Mouse (Mus musculus) C2C12 (cell line): ENCODE measurements at regions not wholly inside any gene's neighbourhood (a gene's known extent, or its start where the extent isn't known, plus 50 kb on each side); places are given as distances from the start of the nearest gene placed in this dataset.
A peak's percentile ranks its signal among the peaks of the same experiment; 100 is the strongest.

ENCODE experiments used
- H3K27me3 ChIP-seq: one replicate; pipeline ENCODE4 v1.6.1; 2011; ENCODE audit not compliant: control insufficient read depth, insufficient read depth, insufficient read length
- H3K36me3 ChIP-seq: one replicate; pipeline ENCODE4 v1.6.1; 2011; ENCODE audit not compliant: control insufficient read depth, insufficient read depth
- H3K4me3 ChIP-seq: one replicate; pipeline ENCODE4 v1.5.1; 2011; ENCODE audit warnings: mild to moderate bottlenecking, control low read depth; ENCODE audit not compliant: poor library complexity, insufficient read depth, severe bottlenecking
- H3K79me2 ChIP-seq: one replicate; pipeline ENCODE4 v1.6.1; 2011; ENCODE audit not compliant: control insufficient read depth, insufficient read depth
- H3K79me3 ChIP-seq: one replicate; pipeline ENCODE4 v1.6.1; 2011; ENCODE audit warnings: low read depth, control low read depth
- H3ac ChIP-seq: one replicate; pipeline ENCODE3; 2011; ENCODE audit warnings: low read depth; ENCODE audit not compliant: control insufficient read depth, insufficient read length
- CEBPB ChIP-seq: IDR thresholded peaks from one replicate; pipeline ENCODE4 v1.6.1; 2011; ENCODE audit warnings: low read depth, mild to moderate bottlenecking, control low read depth, moderate library complexity
- CTCF ChIP-seq: IDR thresholded peaks from one replicate; pipeline ENCODE4 v1.5.1; 2011; ENCODE audit not compliant: control insufficient read depth, insufficient read depth, insufficient read length
- FOSL1 ChIP-seq: IDR thresholded peaks from one replicate; pipeline ENCODE4 v1.8.0; 2011; ENCODE audit warnings: mild to moderate bottlenecking, low read length; ENCODE audit not compliant: poor library complexity, insufficient read depth, severe bottlenecking
- MAX ChIP-seq: IDR thresholded peaks from one replicate; pipeline ENCODE4 v1.6.1; 2011; ENCODE audit warnings: mild to moderate bottlenecking, control low read depth
- MYOD1 ChIP-seq: IDR thresholded peaks from one replicate; pipeline ENCODE4 v1.6.1; 2011; ENCODE audit warnings: low read depth; ENCODE audit not compliant: control insufficient read depth, insufficient read length
- MYOG ChIP-seq: IDR thresholded peaks from one replicate; pipeline ENCODE4 v1.6.1; 2011; ENCODE audit not compliant: control insufficient read depth, insufficient read length; ENCODE audit errors: extremely low read depth
- USF1 ChIP-seq: IDR thresholded peaks from one replicate; pipeline ENCODE4 v1.6.1; 2011; ENCODE audit warnings: low read depth, mild to moderate bottlenecking, control low read depth, moderate library complexity

DNA sequence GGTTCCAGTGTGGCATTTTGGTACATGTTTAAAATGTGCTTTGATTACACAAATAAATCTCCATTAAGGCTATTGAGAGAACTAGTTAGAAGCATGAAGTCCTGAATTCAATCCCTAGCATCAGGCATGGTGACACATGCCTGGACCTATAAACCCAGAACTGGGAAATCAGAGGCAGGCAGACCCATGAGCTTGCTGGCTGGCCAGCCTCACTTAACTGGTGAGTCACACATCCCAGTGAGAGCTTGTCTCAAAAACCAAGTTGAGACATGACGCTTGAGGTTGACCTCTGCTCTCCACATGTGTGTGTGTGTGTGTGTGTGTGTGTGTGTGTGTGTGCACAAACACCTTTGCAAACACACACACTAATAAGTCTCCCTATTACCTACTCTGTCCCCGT lies 112.6 kb downstream of the Pxdc1 start:
- Histone ChIP-seq H3K79me3 (no peaks in the 10 kb centered on the region), H3K27me3 (no peaks in the 10 kb centered on the region), H3ac (no peak overlapping the region), H3K36me3 (no peaks in the 10 kb centered on the region), H3K4me3 (no peak overlapping the region), H3K79me2 (no peaks in the 10 kb centered on the region)
- no peak for TF ChIP-seq MYOG
- TF ChIP-seq USF1 = no peak
- TF ChIP-seq CTCF = no peak
- TF ChIP-seq MYOD1 = no peak
- TF ChIP-seq CEBPB = no peak
- no peak for TF ChIP-seq MAX
- TF ChIP-seq FOSL1 = no peak

DNA sequence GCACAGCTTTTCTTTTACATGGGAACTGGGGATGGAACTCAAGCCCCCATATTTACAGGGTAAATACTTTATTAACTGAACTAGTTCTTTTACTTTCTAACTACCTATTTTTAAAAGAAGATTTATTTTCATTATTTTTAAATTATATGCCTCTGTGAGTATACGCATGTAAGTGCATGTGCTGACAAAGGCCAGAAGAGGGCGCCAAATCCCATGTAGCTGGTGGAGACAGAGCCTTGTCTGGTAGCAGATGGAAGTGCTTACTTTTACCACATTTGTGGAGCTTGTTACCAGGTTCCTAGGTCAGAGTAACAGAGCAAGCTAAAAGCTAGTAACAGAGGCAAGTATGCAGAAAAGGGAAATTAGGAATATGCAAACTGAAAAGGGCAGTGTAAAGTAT lies 119.4 kb downstream of the Pxdc1 start:
- Histone ChIP-seq H3K79me3 (no peaks in the 10 kb centered on the region), H3K4me3 (no peak overlapping the region), H3K36me3 (no peaks in the 10 kb centered on the region), H3ac (no peak overlapping the region), H3K27me3 (no peaks in the 10 kb centered on the region), H3K79me2 (no peaks in the 10 kb centered on the region)
- TF ChIP-seq MYOD1 = no peak
- no peak for TF ChIP-seq USF1
- no peak for TF ChIP-seq FOSL1
- TF ChIP-seq MAX = no peak
- no peak for TF ChIP-seq CEBPB
- TF ChIP-seq CTCF = no peak
- TF ChIP-seq MYOG = no peak

DNA sequence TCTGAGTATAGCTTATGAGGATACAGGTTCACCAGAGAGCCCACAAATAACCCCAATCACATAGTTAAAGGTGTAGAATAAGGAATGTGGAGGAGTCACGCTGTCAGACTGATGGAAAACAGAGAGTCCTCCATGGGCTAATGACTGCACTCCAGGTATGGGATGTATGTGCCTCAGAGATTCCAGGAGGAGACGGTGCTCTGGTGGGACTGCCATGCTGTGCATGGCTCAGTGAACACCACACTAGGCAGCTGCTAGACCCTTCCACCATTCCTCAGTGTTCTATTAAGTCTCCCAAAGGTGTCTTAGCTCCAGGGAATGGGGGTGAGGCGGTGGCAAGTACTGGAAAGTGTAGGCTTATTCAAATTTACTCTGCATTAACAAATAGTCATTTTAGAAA lies 142.0 kb downstream of the Pxdc1 start:
- no peaks in the 10 kb centered on the region for H3K79me2 ChIP-seq
- H3K79me3 ChIP-seq = no peaks in the 10 kb centered on the region
- no peak overlapping the region for H3K4me3 ChIP-seq
- no peak overlapping the region for H3ac ChIP-seq
- H3K36me3 ChIP-seq = no peaks in the 10 kb centered on the region
- TF ChIP-seq FOSL1 = no peak
- no peak for TF ChIP-seq MYOG
- no peak for TF ChIP-seq MYOD1
- no peak for TF ChIP-seq CEBPB
- TF ChIP-seq MAX = no peak
- TF ChIP-seq USF1 = no peak
- no peak for TF ChIP-seq CTCF
- no peaks in the 10 kb centered on the region for H3K27me3 ChIP-seq

DNA sequence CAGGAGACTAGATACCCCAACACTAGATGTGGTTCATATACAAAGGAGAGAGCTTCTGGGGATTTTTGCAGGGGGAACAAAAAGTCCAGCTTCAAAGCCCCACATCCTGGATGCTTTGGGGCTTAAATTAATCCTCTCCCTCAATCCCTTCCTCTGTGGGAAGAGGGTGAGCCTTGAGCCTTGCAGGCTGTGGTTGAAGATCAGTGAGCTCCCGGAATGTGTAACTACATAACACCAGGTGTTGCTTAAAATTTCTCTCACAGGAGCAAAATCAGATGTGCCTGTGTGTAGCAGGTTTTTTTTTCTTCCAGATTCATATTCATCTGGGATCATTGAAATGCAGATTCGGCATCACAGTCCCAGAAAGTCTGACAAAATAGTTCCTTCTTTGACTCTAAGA lies 146.1 kb downstream of the Pxdc1 start:
- H3K27me3 ChIP-seq = no peaks in the 10 kb centered on the region
- no peak for TF ChIP-seq MYOD1
- H3K4me3 ChIP-seq = no peak overlapping the region
- H3K79me3 ChIP-seq = no peaks in the 10 kb centered on the region
- H3K79me2 ChIP-seq = no peaks in the 10 kb centered on the region
- no peak overlapping the region for H3ac ChIP-seq
- no peaks in the 10 kb centered on the region for H3K36me3 ChIP-seq

DNA sequence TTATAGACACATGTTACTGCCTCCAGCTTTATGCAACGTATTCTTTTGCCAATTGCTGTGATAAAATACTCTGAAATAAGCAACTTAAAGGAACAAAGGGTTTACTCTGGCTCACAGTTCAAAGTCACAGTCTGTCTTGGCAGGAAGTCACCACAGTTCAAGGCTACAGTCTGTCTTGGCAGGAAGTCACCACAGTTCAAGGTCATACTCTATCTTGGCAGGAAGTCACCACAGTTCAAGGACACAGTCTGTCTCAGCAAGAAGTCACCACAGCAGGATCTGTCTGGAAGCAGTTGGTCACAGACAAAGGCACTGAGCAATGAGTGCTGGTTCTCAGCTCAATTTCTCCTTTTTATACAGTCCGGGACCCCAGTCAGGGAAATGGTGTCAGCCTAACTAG lies 147.4 kb downstream of the Pxdc1 start:
- Histone ChIP-seq H3K36me3 (no peaks in the 10 kb centered on the region), H3K79me2 (no peaks in the 10 kb centered on the region), H3ac (no peak overlapping the region), H3K4me3 (no peak overlapping the region), H3K79me3 (no peaks in the 10 kb centered on the region), H3K27me3 (no peaks in the 10 kb centered on the region)
- TF ChIP-seq CTCF (no peak), FOSL1 (no peak), MYOD1 (no peak), USF1 (no peak), CEBPB (no peak), MYOG (no peak), MAX (no peak)

DNA sequence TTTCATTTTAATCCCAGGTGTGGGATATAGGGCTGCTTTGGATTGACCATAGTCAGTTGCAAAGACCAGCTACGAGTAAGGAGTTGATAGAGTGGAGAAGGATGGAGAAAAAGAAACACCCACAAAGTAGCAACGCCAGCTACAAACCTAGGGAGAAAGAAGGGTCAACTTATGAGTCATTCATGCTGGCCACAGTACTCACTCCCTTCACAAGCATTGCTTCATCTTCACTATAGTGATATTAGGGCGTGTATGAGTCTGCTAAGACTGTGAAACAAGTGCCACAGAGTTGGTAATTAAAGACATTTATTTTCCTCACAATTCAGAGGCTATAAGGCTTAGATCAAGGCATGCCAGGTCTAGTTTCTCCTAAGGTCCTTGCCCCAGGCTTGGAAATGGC lies 148.4 kb downstream of the Pxdc1 start:
- H3K79me3 ChIP-seq = no peaks in the 10 kb centered on the region
- no peak overlapping the region for H3ac ChIP-seq
- no peak overlapping the region for H3K4me3 ChIP-seq
- TF ChIP-seq CEBPB (peak; percentile 87), MAX (no peak)
- no peaks in the 10 kb centered on the region for H3K36me3 ChIP-seq
- H3K79me2 ChIP-seq = no peaks in the 10 kb centered on the region
- no peaks in the 10 kb centered on the region for H3K27me3 ChIP-seq

DNA sequence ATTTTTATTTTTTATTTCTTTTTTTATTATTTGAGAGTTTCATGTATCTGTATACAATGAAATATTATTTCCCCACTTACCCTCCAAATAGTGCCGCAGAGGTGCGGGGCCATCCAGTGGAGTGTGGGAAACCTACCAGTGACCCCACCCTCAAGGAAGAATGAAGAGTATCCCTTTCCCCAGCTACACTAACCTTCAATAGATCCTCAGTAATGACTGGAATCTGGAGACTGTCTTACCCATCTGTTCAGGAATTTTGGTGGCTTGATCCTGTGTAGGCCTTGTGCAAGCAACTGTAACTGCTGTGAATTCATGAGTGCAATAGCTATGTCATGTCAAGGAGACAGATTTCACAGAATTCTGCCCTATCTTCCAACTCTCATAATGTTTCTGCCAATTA lies 153.9 kb upstream of the Slc22a23 start:
- no peak overlapping the region for H3ac ChIP-seq
- TF ChIP-seq USF1 (no peak), MYOD1 (no peak), MAX (no peak), MYOG (no peak), CEBPB (no peak), CTCF (no peak), FOSL1 (no peak)
- H3K36me3 ChIP-seq = no peaks in the 10 kb centered on the region
- H3K4me3 ChIP-seq = no peak overlapping the region
- no peaks in the 10 kb centered on the region for H3K79me2 ChIP-seq
- H3K79me3 ChIP-seq = no peaks in the 10 kb centered on the region
- H3K27me3 ChIP-seq = no peaks in the 10 kb centered on the region
